Mouse (Mus musculus) erythroblast, adult 5-6 weeks (primary cell): ENCODE results near the gene Zfc3h1. TPM values are rescaled to one million over a fixed set of nuclear protein-coding genes. Genes with fewer than 3 reads are reported as not detected.

Experiments
- ATAC-seq: replicated peaks from 2 replicates; pipeline ENCODE4 v1.8.0; 2016; ENCODE audit warnings: moderate number of reproducible peaks, mild to moderate bottlenecking, moderate TSS enrichment, inconsistent platforms; ENCODE audit not compliant: poor library complexity, low FRiP score, severe bottlenecking
- total RNA-seq, 2 experiments: library from RNA; stranded (forward) in 1 of 2; stranded (reverse) in 1 of 2; fragments of 150-400 nt in 1 of 2; fragments of 200-764, 138-1000 nt in 1 of 2; gene quantifications; 2 replicates each; pipeline versions ENCODE4 v1.2.3 to v1.2.4; 2015 to 2017; ENCODE audit warnings: low replicate concordance in 2 of 2

The Zfc3h1 gene
- total RNA-seq, 2 experiments from 2014 or later = 59.2 to 69.7 TPM

- no peak for ATAC-seq
These were observed 1.7 kb upstream of the Zfc3h1 start for GRCm38 (mm10) chr10:115382846-115383643.

- no peak for ATAC-seq
These were observed 1.0 kb upstream of the Zfc3h1 start for GRCm38 (mm10) chr10:115383644-115384220.

- peak; percentile 75 for ATAC-seq
These were observed 551 bp downstream of the Zfc3h1 start for GRCm38 (mm10) chr10:115385018-115386002.

GRCm38 (mm10) chr10:115387891-115388290 lies 3.1 kb downstream of the Zfc3h1 start:
- ATAC-seq = no peak

GRCm38 (mm10) chr10:115391076-115391475 lies 6.3 kb downstream of the Zfc3h1 start:
- ATAC-seq = no peak

GRCm38 (mm10) chr10:115391896-115392295 lies 7.1 kb downstream of the Zfc3h1 start:
- no peak for ATAC-seq

GRCm38 (mm10) chr10:115406393-115406792 lies 21.6 kb downstream of the Zfc3h1 start:
- ATAC-seq = peak; percentile 87

- no peak for ATAC-seq
These were observed 28.7 kb downstream of the Zfc3h1 start for GRCm38 (mm10) chr10:115413496-115413895.

GRCm38 (mm10) chr10:115414056-115414455 lies 29.3 kb downstream of the Zfc3h1 start:
- ATAC-seq = no peak

- no peak for ATAC-seq
These were observed 37.2 kb downstream of the Zfc3h1 start for GRCm38 (mm10) chr10:115421976-115422375.

GRCm38 (mm10) chr10:115425351-115425750 lies 40.6 kb downstream of the Zfc3h1 start:
- no peak for ATAC-seq

- no peak for ATAC-seq
These were observed 52.5 kb downstream of the Zfc3h1 start for GRCm38 (mm10) chr10:115437286-115437685.

GRCm38 (mm10) chr10:115448614-115449013 lies 63.9 kb downstream of the Zfc3h1 start:
- ATAC-seq = no peak

- no peak for ATAC-seq
These were observed 72.7 kb downstream of the Zfc3h1 start for GRCm38 (mm10) chr10:115457368-115458021.

GRCm38 (mm10) chr10:115462646-115463045 lies 77.9 kb downstream of the Zfc3h1 start:
- ATAC-seq = no peak

- no peak for ATAC-seq
These were observed 80.3 kb downstream of the Zfc3h1 start for GRCm38 (mm10) chr10:115465072-115465471.

- ATAC-seq = no peak
These were observed 81.0 kb downstream of the Zfc3h1 start for GRCm38 (mm10) chr10:115465778-115466177.

GRCm38 (mm10) chr10:115467985-115468384 lies 83.2 kb downstream of the Zfc3h1 start:
- no peak for ATAC-seq

GRCm38 (mm10) chr10:115468632-115469031 lies 83.9 kb downstream of the Zfc3h1 start:
- no peak for ATAC-seq

- no peak for ATAC-seq
These were observed 84.3 kb downstream of the Zfc3h1 start for GRCm38 (mm10) chr10:115469040-115469439.
